Mouse (Mus musculus) CD4-positive helper T cell, adult 2 months (primary cell): ENCODE data around the gene Dpp6.
A peak's percentile ranks its signal among the peaks of the same experiment; 100 is the strongest.

Experiments used
- DNase-seq: peaks from one replicate; pipeline ENCODE4 v3.0.0-alpha.2; 2012; ENCODE audit warnings: low read depth, missing footprints, low spot score

The Dpp6 gene

DNA sequence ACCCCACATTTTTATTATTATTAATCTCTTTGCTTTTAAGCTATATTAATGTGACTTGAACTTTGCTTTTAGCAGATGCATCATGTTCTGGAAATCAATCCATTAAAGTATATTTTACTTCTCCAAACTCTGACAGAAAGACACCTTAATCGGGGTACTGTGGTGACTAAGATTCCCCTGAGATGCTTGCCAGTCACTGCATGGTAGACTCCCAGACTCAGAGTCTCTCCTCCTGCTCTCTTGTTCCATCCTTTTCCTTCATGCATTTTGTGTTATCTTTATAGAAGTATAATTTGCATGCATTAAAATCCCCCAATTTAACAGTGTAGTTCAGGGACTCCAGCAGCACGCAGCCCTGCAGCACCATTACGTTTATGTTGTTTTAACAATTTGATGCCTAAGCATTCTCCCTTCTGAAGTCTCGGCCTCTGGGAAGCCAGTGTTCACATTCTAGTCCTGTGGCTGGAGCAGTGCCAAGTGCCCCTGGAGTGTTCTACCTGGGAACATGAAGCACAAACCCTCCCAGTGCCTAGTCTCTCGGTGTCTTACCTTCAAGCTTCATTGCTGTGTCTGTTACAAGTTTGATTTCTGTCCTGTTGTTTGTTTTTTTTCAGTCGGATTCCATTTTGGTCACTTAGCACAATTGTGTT is 153.1 kb downstream of the Dpp6 start:
- DNase-seq: no peak

DNA sequence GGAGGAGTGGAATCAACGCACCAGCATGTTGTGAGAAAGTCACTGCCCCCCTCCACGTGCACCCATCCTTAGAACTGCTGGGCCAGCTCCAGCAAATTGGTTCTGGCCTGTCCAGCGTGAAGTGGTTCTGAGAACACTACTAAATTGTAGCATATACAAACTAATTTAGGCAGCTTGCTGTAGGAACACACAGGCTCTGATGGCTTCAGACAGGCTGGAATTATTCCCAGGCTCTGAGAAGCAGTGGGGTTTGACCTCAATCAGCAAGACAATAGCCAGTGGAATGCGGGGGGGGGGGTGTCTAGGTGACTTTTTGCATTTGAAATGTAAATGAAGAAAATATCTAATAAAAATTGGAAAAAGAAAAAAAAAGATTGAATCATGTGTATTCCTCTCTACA is 156.2 kb downstream of the Dpp6 start:
- no peak for DNase-seq

DNA sequence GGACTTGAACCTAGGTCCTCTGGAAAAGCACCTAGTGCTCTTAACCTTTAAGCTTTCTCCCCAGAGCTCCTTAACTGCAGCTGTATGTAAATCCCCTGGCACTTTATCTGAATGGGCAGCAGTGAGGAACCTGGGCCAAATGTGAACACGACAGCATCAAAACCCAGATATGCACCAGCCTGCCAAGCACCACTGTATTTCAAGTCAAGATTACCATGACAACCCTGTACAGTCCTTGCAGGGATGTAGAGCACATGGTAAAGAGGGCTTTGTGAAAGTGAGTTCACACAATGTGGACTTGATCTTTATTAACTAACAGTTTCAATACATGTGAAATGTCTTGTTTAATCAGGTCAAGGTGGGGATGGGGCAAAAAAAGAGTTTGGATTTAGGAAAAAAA is 162.3 kb downstream of the Dpp6 start:
- no peak for DNase-seq

DNA sequence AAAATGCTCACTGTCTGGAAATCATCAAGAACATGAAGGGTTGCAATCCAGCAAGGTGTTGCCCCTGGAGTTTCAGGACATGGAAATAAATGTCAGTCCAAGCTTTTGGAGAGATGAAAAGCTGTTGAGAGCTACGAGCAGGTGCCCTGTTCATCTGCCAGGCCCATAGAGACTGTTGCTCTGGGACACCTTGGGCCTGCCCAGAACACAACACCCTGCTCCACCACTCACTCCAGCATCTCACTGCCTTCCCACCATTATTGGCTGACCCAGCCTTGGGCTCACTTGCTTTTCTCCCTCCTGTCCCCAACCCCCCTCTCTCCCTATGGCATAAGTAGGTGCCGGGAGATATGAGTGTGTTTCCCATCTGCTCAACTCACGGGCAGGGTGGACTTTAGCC is 162.8 kb downstream of the Dpp6 start:
- no peak for DNase-seq

DNA sequence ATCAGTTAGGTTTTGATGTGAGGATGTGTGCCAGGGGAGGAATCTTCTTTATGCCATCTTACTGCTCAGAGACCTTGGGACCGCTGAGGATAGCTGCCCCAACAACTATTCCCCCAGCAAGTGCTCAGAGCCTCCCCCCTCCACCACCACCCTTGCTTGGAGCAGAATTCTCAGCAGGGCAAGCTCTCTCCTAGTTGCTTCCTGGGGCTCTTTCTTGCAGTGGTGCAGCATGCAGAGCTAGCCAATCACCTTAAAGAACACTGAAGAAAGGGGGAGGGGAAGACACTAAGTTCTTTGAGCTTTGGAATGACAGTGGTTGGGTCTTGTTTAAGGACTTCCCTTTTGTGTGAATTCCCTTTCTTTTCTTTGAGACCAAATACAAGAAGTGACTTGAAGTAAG is 168.1 kb downstream of the Dpp6 start:
- no peak for DNase-seq

DNA sequence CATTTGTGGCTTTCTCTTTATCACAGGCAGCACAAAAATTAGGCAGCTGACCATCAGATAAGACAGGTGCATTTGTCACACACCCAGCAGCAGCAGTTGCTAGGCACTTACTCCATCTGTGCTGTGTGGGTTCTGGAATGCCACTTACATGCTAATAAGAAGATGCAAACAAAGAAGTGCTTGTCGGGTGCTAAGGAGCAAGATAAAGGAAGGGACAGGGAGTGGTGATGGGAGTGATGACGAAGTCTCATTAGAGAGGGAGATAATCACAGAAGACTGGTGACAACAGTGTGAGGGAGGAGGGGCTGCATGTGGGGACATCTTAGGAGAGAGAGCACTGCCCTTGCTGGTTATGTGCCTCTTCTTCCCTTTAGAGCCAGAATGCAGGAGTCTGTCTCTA is 174.6 kb downstream of the Dpp6 start:
- no peak for DNase-seq

DNA sequence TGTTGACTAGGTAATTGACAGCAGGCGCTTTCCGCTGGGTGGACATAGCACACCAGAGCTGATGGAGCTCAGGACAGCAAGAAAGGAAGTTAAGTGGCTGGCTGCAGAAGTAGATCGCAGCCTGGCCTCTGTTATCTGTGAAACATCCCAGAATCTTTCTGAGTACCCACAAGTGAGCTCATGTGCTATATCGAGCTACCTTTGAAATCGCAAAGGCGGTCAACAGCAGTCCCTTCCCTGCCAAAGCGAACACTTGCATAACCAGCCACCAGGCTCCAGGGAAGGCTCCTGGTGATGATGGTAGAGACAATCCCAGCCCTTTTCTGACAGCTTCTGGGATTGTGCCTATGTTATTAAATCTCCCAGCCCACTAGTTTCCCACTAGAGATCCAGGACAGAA is 186.5 kb downstream of the Dpp6 start:
- DNase-seq: no peak

DNA sequence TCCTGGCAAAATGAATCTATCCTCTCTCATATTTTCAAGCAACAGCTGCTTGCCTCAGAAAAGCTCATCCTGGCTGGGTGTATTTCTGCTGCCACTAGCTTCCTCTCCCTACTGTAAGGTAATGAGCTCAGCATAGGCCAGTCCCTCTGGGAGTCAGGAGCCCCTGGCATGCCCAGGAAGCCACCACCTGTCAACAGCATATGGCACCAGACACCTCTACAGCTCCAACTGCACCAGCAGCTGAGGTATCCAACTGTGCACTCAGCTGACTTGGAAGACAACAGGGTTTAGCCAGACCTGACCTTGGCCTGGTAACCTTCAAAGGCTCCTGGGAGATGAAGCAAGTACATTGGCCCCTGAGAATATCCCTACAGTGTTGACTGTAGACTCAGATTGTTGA is 192.2 kb downstream of the Dpp6 start:
- DNase-seq: no peak

DNA sequence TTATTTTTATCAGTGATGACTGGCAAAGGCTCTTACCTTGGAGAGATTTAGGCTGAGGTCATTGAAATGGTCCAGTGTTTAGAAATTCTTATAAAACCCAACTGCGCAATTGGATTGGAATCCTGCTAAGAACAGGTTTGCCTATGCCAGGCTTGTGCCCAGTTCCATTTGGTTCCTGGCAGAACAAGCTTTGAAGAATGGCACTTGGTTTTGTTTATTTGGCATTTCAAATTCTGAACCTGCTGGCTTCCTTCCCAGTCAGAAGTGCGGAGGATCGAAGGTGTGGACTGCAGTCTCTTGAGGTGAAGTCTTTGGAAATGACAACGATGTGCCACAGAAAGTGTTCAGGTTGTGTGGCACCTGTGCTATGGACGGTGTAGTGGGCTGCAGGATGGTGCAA is 193.6 kb downstream of the Dpp6 start:
- DNase-seq: no peak

DNA sequence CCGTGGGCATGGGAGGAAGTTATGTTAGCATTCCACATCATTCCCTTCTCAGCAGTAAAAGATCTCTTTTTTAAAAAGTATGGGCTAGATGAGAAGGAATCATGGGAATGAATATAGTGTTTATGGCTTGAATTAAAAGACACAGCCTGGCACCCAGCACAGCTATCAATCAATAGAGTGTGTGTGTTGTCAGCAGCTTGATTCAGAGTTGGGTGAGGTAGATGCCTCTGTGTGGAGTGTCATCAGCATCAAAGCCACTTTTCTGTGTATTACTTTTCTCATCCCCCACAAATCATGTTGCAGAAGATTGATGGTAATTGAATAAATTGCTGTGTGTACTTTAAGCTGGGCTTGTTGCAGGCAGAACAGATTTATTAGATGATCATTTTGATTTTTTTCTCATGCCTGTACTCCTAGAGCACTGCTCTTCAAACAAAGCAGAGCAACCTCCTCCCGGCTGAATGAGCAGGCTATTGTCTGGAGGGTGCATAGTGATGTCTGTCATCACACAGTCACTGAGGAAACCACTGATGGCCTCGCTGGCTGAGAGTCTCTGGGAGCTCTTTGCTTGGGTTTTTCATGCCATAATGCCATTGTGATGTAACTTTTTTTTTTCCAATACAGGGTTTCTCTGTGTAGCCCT is 201.4 kb downstream of the Dpp6 start:
- no peak for DNase-seq

DNA sequence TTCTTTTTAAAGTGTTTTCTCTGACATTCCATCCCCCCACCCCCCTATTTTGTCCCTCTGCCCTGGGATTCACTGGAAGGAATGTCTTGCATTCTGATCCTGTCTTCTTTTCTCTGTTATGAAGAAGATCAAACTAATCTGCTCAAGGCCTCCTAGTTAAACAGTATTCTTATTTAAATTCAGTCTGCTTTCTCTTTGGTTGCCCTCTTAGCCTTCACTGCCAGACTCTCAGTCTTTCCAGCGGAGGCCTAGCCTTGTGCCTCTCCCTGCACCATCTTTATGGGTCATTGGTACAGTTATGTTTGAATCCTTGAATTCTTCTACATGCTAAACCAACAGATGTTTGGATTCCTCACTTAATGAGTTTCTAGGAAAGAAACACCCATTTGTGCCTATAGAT is 211.6 kb downstream of the Dpp6 start:
- no peak for DNase-seq

DNA sequence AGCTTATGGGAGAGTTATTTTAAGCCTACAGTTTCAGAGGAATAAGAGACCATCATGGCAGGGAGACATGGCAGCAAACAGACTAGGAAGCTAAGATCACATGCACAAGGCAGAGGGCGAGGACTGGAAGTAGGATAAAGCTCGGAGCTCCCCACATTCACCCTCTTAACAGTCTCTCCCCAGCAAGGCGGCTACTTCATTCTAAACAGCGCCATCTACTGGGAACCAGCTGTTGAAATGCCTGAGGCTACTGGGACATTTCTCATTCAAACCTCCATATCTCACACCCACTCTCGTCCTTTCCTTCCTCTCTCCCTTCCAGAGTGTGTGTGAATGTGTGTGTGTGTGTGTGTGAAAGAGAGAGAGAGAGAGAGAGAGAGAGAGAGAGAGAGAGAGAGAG is 212.8 kb downstream of the Dpp6 start:
- no peak for DNase-seq

DNA sequence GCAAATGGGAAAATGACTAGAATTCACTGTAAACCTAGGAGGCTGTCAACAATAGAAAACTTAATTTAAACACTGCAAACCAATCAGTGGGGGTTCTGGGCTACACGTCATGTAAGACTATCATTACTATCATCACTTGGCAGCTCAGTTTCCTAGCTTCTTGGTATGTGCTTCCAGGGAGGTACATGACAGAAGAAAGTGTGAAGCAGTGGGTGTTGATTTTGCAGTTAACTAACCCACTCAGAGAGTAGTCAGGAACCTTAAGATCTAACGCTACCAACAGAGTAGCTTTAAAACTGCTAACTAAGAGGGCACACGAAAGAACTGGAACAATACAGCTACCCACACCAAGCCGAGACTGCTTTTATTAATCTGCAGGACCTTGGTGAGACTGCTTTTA is 217.9 kb downstream of the Dpp6 start:
- DNase-seq: no peak

DNA sequence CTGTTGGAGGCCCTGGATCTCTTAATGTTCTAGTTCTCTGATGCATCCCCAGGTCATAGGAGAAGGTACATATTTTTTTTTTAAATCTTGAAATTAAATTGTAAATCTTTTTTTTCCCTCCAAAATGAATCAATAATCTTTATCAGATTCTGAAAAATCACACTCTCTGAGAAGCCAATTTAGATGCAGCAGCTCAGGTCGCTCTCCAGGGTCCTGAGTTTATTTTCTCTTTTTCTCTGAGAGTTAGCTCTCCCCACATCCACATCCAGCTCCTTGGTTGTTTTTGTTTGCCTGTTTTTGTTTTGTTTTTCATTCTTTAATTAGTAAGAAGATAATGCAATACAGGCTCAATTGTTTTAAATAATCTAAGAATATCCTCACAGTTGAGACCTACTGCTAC is 218.3 kb downstream of the Dpp6 start:
- DNase-seq: no peak

DNA sequence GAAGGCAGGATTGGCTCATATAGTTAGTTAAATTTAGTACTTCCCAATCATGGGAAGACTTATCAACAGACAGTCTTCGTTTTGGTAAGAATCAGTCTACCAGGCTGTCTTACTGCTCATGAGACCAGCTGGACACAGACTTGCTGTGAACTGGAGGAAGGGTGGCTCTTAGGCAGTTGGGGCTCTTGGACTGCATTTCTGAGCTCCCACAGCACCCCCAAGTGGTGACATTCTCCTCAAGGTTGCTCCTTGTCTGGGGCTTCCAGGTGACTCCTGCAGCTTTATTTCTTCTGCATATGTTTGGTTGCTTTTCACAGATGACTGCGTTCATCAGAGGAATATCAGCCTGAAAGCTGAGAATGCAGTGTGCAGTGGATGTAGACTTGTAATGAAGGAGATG is 218.9 kb downstream of the Dpp6 start:
- no peak for DNase-seq

DNA sequence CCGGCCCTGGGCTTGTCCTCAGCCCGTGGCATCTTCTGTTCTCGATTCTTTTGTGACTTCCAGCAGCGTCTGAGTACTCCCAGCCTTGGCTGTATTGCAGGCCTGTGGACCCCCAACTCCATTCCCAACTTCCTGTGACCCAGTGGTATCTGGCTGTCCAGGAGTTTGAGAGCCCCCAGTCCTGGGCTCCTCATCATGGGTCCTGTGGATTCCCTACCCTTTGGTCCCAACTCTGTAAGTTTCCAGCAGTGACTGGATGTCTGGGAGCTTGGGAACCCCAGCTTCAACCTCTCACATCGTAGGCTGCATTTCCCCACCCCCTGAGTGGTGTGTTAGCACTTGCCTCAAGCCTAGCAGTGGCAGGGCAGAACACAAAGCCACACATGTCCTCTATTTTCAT is 220.8 kb downstream of the Dpp6 start:
- peak; percentile 4 for DNase-seq

DNA sequence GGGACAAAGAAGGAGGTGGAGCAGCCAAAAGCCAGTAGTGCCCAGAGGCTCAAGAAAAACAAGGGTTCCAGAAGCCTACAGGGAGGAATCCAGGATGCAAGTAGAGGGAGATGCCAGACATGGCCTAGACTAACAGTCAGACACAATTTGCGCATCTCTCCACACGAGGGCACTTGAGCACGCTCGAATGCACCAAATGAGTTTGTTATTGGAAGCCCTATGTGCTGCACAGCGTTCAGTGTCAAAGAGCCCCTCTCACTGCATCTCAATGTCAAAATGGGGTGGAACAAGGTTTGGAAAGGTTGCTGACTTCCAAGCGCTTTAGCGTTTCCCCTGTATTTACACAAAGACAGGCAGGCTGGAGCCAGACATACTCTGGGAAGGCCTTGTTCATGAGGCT is 231.2 kb downstream of the Dpp6 start:
- no peak for DNase-seq

DNA sequence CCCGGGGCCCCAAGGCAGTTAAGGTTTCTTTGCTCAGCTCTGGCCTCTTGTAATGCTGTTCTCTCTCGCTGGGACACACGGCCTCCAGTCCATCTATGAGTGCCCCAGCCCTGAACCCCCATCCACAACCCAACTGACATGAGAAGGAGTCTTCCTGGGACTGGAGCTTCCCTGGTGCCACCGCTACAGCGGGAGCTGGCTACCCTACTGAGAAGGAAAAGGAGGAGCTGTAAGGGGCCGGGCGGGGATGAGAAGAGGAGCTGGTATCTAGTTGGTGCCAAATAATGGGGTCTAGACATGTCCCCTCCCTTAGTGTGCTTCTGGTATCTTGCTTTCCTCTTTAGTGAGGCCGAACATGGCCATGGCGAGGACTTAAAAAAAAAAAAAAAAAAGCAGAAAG is 231.9 kb downstream of the Dpp6 start:
- DNase-seq: no peak

DNA sequence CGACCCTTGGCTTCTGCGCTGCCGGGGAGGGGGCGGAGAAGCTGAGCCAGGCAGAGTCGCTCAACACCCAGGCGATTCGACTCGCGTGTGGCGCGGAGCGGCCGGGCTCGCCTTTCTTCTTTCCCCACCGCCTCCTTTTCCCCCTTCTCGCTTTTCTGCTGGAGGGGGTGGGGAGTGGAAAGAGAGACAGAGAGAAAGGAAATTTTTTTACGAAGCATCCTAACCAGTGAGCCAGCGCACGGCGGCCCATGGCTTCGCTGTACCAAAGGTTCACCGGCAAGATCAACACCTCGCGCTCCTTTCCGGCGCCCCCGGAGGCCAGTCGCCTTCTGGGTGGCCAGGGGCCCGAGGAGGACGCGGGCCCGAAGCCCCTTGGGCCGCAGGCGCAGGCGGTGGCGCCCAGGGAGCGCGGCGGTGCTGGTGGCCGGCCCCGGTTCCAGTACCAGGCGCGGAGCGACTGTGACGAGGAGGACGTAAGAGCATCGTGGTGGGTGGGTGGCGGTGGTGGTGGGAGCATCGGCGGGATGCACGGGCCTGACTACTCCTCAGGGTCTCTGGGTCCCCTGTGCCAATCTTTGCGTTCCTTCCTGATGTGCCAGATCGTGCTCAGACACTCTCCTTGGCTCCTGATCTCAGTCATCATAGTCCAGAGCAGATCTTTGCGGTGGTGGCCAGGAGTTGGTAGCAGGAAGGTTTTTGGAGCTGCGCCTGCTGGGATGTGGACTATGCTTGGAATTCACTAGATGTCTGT is 232.5 kb downstream of the Dpp6 start:
- DNase-seq: no peak

DNA sequence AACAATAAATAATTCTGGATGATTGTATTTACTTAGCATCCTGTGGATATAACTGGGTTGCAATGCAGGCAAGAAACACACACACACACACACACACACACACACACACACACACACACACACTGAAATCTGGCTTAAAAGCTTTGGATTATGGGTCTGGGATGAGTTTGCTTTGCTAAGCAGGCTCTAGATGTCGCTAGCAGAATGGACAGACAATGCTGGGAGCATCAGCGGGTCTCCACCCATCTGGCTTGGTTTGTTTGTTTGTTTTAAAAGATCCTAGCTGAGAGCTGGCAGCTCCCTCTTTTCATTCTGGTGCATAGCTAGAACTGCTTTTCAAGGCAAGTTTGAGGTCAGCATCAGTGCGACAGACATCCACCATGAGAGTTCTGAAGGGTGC is 234.2 kb downstream of the Dpp6 start:
- no peak for DNase-seq

DNA sequence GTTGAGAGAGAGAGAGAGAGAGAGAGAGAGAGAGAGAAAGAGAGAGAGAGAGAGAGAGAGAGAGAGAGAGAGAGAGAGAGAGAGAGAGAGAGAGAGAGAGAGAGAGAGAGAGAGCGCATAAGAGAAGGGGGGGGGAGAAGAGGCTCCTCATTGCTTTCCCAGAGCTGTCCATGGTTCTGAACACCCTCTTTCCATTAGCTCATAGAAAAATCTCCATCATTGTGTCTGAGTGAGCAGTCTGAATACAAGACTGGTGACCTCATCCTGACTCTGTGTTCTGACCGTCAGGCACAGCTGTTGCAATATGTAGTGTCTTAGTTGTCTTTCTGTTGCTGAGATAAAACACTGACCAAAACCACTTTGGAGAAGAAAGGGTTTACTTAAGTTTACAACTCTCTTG is 235.4 kb downstream of the Dpp6 start:
- no peak for DNase-seq

DNA sequence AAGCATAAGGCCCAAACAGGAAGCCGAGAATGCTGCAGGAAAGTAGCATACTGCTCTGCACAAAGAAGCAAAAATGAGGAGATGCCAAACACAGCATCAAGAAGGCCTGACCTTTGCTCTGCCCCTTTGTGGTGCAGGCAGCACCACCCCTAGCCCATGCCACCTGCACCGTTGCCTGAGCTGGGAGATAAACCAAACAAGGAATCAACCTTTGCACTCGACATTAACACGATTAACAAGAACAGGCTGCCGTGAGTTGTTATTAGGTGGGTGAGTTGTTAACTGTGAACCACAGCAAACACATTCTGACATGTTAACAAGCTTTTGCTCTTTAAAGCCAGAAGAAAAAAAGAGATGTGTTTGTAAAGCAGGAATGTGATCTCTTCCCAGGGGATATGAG is 239.4 kb downstream of the Dpp6 start:
- no peak for DNase-seq

DNA sequence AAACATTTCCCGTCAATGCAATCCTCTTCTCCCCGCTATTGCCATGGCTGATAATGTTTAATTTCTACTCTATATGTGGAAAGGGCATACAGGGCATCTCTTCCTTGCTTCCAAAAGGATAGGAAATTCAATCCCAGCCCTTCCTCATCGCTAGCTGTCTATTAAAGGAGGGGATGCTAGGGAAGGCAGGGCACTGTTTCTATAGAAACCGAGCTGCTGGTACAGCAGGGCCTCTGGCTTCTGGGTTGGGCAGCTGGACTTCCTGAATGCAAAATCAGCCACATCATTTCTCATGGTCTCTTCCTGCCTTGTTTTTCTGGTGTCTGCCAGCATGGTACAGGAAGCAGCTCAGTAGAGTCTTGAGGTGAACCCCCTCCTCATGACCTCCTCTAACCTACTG is 243.1 kb downstream of the Dpp6 start:
- DNase-seq: no peak
